Mouse (Mus musculus): ENCODE measurements around the gene Coa4.

- TF ChIP-seq CTCF (IDR thresholded peaks at IDR 0.05; ENCODE audit: extremely low read depth, insufficient read depth, low read length), result no peak
- no peak for TF ChIP-seq POLR2A (IDR thresholded peaks at IDR 0.05; ENCODE audit: extremely low read depth, insufficient read depth, low read length)
Observed at GRCm38 (mm10) chr7:100534216-100534615, 2.7 kb upstream of the Coa4 start.

All from cortical plate, adult 2 months (tissue).